Mouse (Mus musculus): Measurements from ENCODE around the gene Med8.

Med8 gene

GRCm38 (mm10) chr4:118398400-118398799 is 10.7 kb upstream of the Med8 start:
- Histone ChIP-seq H3K4me3 (replicated peaks; ENCODE audit: low read length) (no peak overlapping the region), H3K27me3 (ENCODE audit: insufficient read depth, low read length) (no peaks in the 10 kb centered on the region), H3K4me1 (replicated peaks; ENCODE audit: low read depth, low read length) (peaks cover 6% of the 10 kb centered on the region), H3K36me3 (ENCODE audit: insufficient read depth, low read length) (peaks cover 98% of the 10 kb centered on the region), H3K9me3 (ENCODE audit: low read length) (no peaks in the 10 kb centered on the region)
- TF ChIP-seq CTCF (conservative IDR thresholded peaks at IDR 0.05; ENCODE audit: low read length): no peak
- TF ChIP-seq POU5F1 (IDR thresholded peaks at IDR 0.05; ENCODE audit: borderline replicate concordance, low read length): no peak
- no peak for TF ChIP-seq NANOG (IDR thresholded peaks at IDR 0.05; ENCODE audit: borderline replicate concordance, low read length)

GRCm38 (mm10) chr4:118401421-118401820 is 7.7 kb upstream of the Med8 start:
- Histone ChIP-seq H3K36me3 (ENCODE audit: insufficient read depth, low read length) (peaks cover 84% of the 10 kb centered on the region), H3K4me1 (replicated peaks; ENCODE audit: low read depth, low read length) (peaks cover 4% of the 10 kb centered on the region), H3K4me3 (replicated peaks; ENCODE audit: low read length) (no peak overlapping the region), H3K9me3 (ENCODE audit: low read length) (no peaks in the 10 kb centered on the region), H3K27me3 (ENCODE audit: insufficient read depth, low read length) (no peaks in the 10 kb centered on the region)
- TF ChIP-seq NANOG (IDR thresholded peaks at IDR 0.05; ENCODE audit: borderline replicate concordance, low read length) (no peak), POU5F1 (IDR thresholded peaks at IDR 0.05; ENCODE audit: borderline replicate concordance, low read length) (no peak), CTCF (conservative IDR thresholded peaks at IDR 0.05; ENCODE audit: low read length) (no peak)

GRCm38 (mm10) chr4:118401918-118402317 is 7.2 kb upstream of the Med8 start:
- TF ChIP-seq NANOG (IDR thresholded peaks at IDR 0.05; ENCODE audit: borderline replicate concordance, low read length) (no peak), POU5F1 (IDR thresholded peaks at IDR 0.05; ENCODE audit: borderline replicate concordance, low read length) (no peak), CTCF (conservative IDR thresholded peaks at IDR 0.05; ENCODE audit: low read length) (no peak)
- Histone ChIP-seq H3K9me3 (ENCODE audit: low read length) (no peaks in the 10 kb centered on the region), H3K36me3 (ENCODE audit: insufficient read depth, low read length) (peaks cover 79% of the 10 kb centered on the region), H3K4me3 (replicated peaks; ENCODE audit: low read length) (no peak overlapping the region), H3K4me1 (replicated peaks; ENCODE audit: low read depth, low read length) (no peaks in the 10 kb centered on the region; the same call in 1 of the 2 replicates), H3K27me3 (ENCODE audit: insufficient read depth, low read length) (no peaks in the 10 kb centered on the region)

GRCm38 (mm10) chr4:118402701-118403100 is 6.4 kb upstream of the Med8 start:
- H3K4me1 ChIP-seq (replicated peaks; ENCODE audit: low read depth, low read length): no peaks in the 10 kb centered on the region; the same call in 1 of the 2 replicates

GRCm38 (mm10) chr4:118410871-118411270 is 1.7 kb downstream of the Med8 start:
- Histone ChIP-seq H3K27me3 (ENCODE audit: insufficient read depth, low read length) (no peaks in the 10 kb centered on the region), H3K36me3 (ENCODE audit: insufficient read depth, low read length) (peaks cover 64% of the 10 kb centered on the region), H3K9me3 (ENCODE audit: low read length) (no peaks in the 10 kb centered on the region), H3K4me1 (replicated peaks; ENCODE audit: low read depth, low read length) (peaks cover 19% of the 10 kb centered on the region), H3K4me3 (replicated peaks; ENCODE audit: low read length) (no peak overlapping the region)
- no peak for TF ChIP-seq NANOG (IDR thresholded peaks at IDR 0.05; ENCODE audit: borderline replicate concordance, low read length)

More at GRCm38 (mm10) chr4:118402701-118403100, 6.4 kb upstream of the Med8 start:
- TF ChIP-seq POU5F1 (IDR thresholded peaks at IDR 0.05; ENCODE audit: borderline replicate concordance, low read length) (no peak), NANOG (IDR thresholded peaks at IDR 0.05; ENCODE audit: borderline replicate concordance, low read length) (no peak), CTCF (conservative IDR thresholded peaks at IDR 0.05; ENCODE audit: low read length) (no peak)
- Histone ChIP-seq H3K9me3 (ENCODE audit: low read length) (no peaks in the 10 kb centered on the region), H3K36me3 (ENCODE audit: insufficient read depth, low read length) (peaks cover 74% of the 10 kb centered on the region), H3K27me3 (ENCODE audit: insufficient read depth, low read length) (no peaks in the 10 kb centered on the region), H3K4me3 (replicated peaks; ENCODE audit: low read length) (no peak overlapping the region)

- H3K9me3 ChIP-seq (ENCODE audit: low read length): no peaks in the 10 kb centered on the region
- no peak for TF ChIP-seq POU5F1 (IDR thresholded peaks at IDR 0.05; ENCODE audit: borderline replicate concordance, low read length)
- TF ChIP-seq CTCF (conservative IDR thresholded peaks at IDR 0.05; ENCODE audit: low read length): no peak
- no peak for TF ChIP-seq NANOG (IDR thresholded peaks at IDR 0.05; ENCODE audit: borderline replicate concordance, low read length)
- no peak overlapping the region for H3K4me3 ChIP-seq (replicated peaks; ENCODE audit: low read length)
- peaks cover 80% of the 10 kb centered on the region for H3K36me3 ChIP-seq (ENCODE audit: insufficient read depth, low read length)
- H3K27me3 ChIP-seq (ENCODE audit: insufficient read depth, low read length): no peaks in the 10 kb centered on the region
- H3K4me1 ChIP-seq (replicated peaks; ENCODE audit: low read depth, low read length): peaks cover 11% of the 10 kb centered on the region
Observed at GRCm38 (mm10) chr4:118413553-118413952, 4.4 kb downstream of the Med8 start.

- H3K4me3 ChIP-seq (replicated peaks; ENCODE audit: low read length): no peak overlapping the region
- no peak for TF ChIP-seq NANOG (IDR thresholded peaks at IDR 0.05; ENCODE audit: borderline replicate concordance, low read length)
- TF ChIP-seq CTCF (conservative IDR thresholded peaks at IDR 0.05; ENCODE audit: low read length): no peak
- TF ChIP-seq POU5F1 (IDR thresholded peaks at IDR 0.05; ENCODE audit: borderline replicate concordance, low read length): no peak
- H3K9me3 ChIP-seq (ENCODE audit: low read length): no peaks in the 10 kb centered on the region
- no peaks in the 10 kb centered on the region for H3K27me3 ChIP-seq (ENCODE audit: insufficient read depth, low read length)
- H3K4me1 ChIP-seq (replicated peaks; ENCODE audit: low read depth, low read length): no peaks in the 10 kb centered on the region
- H3K36me3 ChIP-seq (ENCODE audit: insufficient read depth, low read length): peaks cover 88% of the 10 kb centered on the region
Observed at GRCm38 (mm10) chr4:118415779-118416178, 6.6 kb downstream of the Med8 start.

GRCm38 (mm10) chr4:118416329-118416728 is 7.2 kb downstream of the Med8 start:
- H3K36me3 ChIP-seq (ENCODE audit: insufficient read depth, low read length): peaks cover 85% of the 10 kb centered on the region
- H3K4me3 ChIP-seq (replicated peaks; ENCODE audit: low read length): no peak overlapping the region
- TF ChIP-seq POU5F1 (IDR thresholded peaks at IDR 0.05; ENCODE audit: borderline replicate concordance, low read length) (no peak), CTCF (conservative IDR thresholded peaks at IDR 0.05; ENCODE audit: low read length) (no peak), NANOG (IDR thresholded peaks at IDR 0.05; ENCODE audit: borderline replicate concordance, low read length) (no peak)
- H3K4me1 ChIP-seq (replicated peaks; ENCODE audit: low read depth, low read length): no peaks in the 10 kb centered on the region
- H3K27me3 ChIP-seq (ENCODE audit: insufficient read depth, low read length): no peaks in the 10 kb centered on the region
- no peaks in the 10 kb centered on the region for H3K9me3 ChIP-seq (ENCODE audit: low read length)

GRCm38 (mm10) chr4:118417112-118417797 is 8.1 kb downstream of the Med8 start:
- Histone ChIP-seq H3K36me3 (ENCODE audit: insufficient read depth, low read length) (peaks cover 76% of the 10 kb centered on the region), H3K27me3 (ENCODE audit: insufficient read depth, low read length) (no peaks in the 10 kb centered on the region), H3K9me3 (ENCODE audit: low read length) (no peaks in the 10 kb centered on the region), H3K4me3 (replicated peaks; ENCODE audit: low read length) (no peak overlapping the region), H3K4me1 (replicated peaks; ENCODE audit: low read depth, low read length) (no peaks in the 10 kb centered on the region)
- no peak for TF ChIP-seq POU5F1 (IDR thresholded peaks at IDR 0.05; ENCODE audit: borderline replicate concordance, low read length)

Measured in E14TG2a.4 (cell line).